Mouse (Mus musculus) liver, embryonic 14.5 days (tissue): ENCODE measurements around the gene Efna5.

ENCODE experiments used
- CTCF ChIP-seq: IDR thresholded peaks from 2 replicates; pipeline ENCODE4 v1.5.1; 2016; ENCODE audit warnings: antibody characterized with exemption, low read depth, control low read depth
- EP300 ChIP-seq: IDR thresholded peaks from 2 replicates; pipeline ENCODE4 v1.6.1; 2016; ENCODE audit warnings: antibody characterized with exemption, low read depth

DNA sequence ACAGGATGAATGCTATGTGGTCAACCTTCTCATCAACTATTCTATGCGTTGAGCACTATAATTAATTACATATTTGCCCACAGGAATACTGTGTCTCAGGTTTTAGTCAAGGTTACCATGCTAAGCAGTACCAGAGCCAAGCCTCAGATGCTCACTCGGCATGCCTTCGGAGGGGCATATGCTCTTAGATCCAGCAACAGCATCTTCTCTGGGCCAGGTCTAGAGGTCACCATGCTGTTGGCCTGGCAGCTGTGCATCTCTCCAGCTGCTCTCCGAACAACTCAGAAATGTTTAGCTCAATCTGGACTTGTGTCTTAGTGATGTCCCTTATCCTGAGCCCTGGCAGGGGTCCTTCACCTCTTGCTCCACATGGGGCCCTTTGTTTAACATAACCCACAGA is 114.4 kb downstream of the Efna5 start:
- TF ChIP-seq CTCF = no peak
- no peak for TF ChIP-seq EP300
